Mouse (Mus musculus) erythroblast, embryonic 14.5 days (primary cell): Measurements from ENCODE around the gene Golga3.

Source experiments
- GATA1 ChIP-seq: IDR thresholded peaks from 2 replicates; pipeline ENCODE4 v1.6.1; 2012; ENCODE audit warnings: low read length, inconsistent platforms, mixed read lengths
- TAL1 ChIP-seq: IDR thresholded peaks from 3 replicates; pipeline ENCODE4 v1.6.1; 2012; ENCODE audit warnings: low read length, inconsistent platforms, mixed read lengths

DNA sequence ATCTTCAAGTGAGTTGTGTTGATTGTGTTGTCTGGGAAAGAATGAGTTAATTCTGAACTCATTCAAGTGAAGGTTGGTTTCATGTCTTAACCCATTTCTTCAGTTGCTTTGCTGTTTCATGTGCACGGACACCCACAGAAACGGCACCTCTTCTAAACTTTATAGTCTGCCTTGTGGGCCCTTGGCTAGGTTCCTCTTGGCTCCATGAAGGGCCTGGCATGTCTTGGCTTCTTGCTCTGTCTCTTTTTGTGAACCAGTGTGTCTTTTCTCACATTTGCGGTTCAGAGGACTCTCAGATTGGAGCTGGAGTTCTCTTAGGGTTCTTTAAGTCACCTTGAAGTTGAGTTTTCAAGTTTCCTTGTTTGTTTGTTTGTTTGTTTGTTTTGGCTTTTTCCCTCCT is 48.6 kb downstream of the Golga3 start:
- TF ChIP-seq GATA1 (no peak), TAL1 (no peak)
